Mouse (Mus musculus) liver, embryonic 14.5 days (tissue): ENCODE measurements around the gene Aire.

Experiments used
- CTCF ChIP-seq: IDR thresholded peaks from 2 replicates; pipeline ENCODE4 v1.5.1; 2016; ENCODE audit warnings: antibody characterized with exemption, low read depth, control low read depth
- EP300 ChIP-seq: IDR thresholded peaks from 2 replicates; pipeline ENCODE4 v1.6.1; 2016; ENCODE audit warnings: antibody characterized with exemption, low read depth

DNA sequence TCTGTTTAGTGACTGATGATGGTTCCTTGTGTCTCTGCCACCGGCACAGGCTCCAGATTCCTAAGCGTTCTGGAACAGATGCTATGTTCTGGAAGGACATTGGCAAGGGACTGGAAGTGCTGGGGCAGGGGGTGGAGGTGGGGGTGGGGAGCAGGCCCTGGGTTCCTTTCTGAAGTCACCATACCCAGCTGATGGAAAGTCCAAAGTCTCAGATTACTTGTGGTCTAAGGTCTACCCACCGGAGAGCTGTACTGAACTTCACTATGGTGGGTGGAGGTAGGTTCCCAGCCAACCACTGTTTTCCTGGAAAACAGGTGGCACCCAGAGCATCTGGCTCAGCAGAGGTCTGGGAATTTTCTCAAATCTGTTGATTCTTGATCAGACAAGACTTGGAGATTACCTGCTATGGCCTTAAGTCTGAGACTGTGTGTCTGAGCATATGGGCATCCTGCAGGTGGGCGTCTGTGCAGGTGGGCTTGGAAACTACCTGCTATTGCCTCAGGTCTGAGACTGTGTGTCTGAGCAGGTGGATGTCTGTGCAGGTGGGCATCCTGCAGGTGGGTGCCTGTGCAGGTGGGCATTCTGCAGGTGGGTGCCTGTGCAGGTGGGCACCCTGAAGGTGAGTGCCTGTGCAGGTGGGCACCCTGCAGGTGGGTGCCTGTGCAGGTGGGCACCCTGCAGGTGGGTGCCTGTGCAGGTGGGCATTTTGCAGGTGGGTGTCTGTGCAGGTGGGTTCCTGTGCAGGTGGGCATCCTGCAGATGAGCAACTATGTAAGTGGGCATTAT lies 47.5 kb upstream of the Aire start:
- TF ChIP-seq EP300 (no peak), CTCF (no peak)
